Mouse (Mus musculus) forebrain, embryonic 14.5 days (tissue): ENCODE data around the gene Bicc1. TPM values are rescaled to one million over a fixed set of nuclear protein-coding genes. Genes with fewer than 3 reads are reported as not detected.

Experiments
- ATAC-seq: fragments of 200-750 bp; cut with Nextera tagmentation; 2 replicates; pipeline ENCODE4 v1.8.0; 2017; ENCODE audit warnings: mild to moderate bottlenecking, moderate library complexity
- DNase-seq: peaks from one replicate; pipeline ENCODE4 v3.0.0-alpha.2; 2015; ENCODE audit warnings: low spot score
- H3K27ac ChIP-seq: fragments of 300-500 bp; sonication (generic); 2 replicates; pipeline ENCODE4 v1.5.1; 2014; ENCODE audit warnings: low read depth, mild to moderate bottlenecking, control low read depth, low read length, moderate library complexity
- H3K27me3 ChIP-seq: fragments of 300-500 bp; sonication (generic); replicated peaks from 2 replicates; pipeline ENCODE4 v1.6.1; 2014; ENCODE audit warnings: low read length, control low read depth, mixed read lengths; ENCODE audit not compliant: control insufficient read depth, insufficient read depth
- H3K36me3 ChIP-seq: fragments of 300-500 bp; sonication (generic); 2 replicates; pipeline ENCODE4 v1.6.1; 2014; ENCODE audit warnings: low read length, control low read depth; ENCODE audit not compliant: control insufficient read depth, insufficient read depth
- H3K4me1 ChIP-seq: fragments of 300-500 bp; sonication (generic); 2 replicates; pipeline ENCODE4 v1.6.1; 2014; ENCODE audit warnings: antibody characterized with exemption, low read length, control low read depth; ENCODE audit not compliant: control insufficient read depth, insufficient read depth
- H3K4me2 ChIP-seq: fragments of 300-500 bp; sonication (generic); 2 replicates; pipeline ENCODE4 v1.6.1; 2014; ENCODE audit warnings: mild to moderate bottlenecking, control low read depth, low read length
- H3K4me3 ChIP-seq: fragments of 300-500 bp; sonication (generic); 2 replicates; pipeline ENCODE4 v1.5.1; 2014; ENCODE audit warnings: low read depth, low read length, control low read depth
- H3K9ac ChIP-seq: fragments of 300-500 bp; sonication (generic); 2 replicates; pipeline ENCODE4 v1.6.1; 2014; ENCODE audit warnings: mild to moderate bottlenecking, low read length, control low read depth, moderate library complexity
- H3K9me3 ChIP-seq: fragments of 300-500 bp; sonication (generic); replicated peaks from 2 replicates; pipeline ENCODE4 v1.6.1; 2016; ENCODE audit warnings: low read length, control low read depth, mixed read lengths; ENCODE audit not compliant: control insufficient read depth
- WGBS: fragments of 180-500 bp; shearing (Covaris S2); extraction: QIAGEN DNeasy Blood & Tissue Kit; methylation state at CpG from one replicate; pipeline ENCODE4 v1.1.7; 2014; 5-methylcytosine and 5-hydroxymethylcytosine counted together
- polyA plus RNA-seq: library from polyadenylated mRNA; unstranded; fragments of >200 nt; fragmentation: Nextera tagmentation; extraction: Ambion mirVana; gene quantifications from 2 replicates; pipeline ENCODE4 v1.2.1, GENCODE M21; 2014

Gene Bicc1
- polyA plus RNA-seq, 1 experiment from 2014 or later = 3.2 TPM

DNA sequence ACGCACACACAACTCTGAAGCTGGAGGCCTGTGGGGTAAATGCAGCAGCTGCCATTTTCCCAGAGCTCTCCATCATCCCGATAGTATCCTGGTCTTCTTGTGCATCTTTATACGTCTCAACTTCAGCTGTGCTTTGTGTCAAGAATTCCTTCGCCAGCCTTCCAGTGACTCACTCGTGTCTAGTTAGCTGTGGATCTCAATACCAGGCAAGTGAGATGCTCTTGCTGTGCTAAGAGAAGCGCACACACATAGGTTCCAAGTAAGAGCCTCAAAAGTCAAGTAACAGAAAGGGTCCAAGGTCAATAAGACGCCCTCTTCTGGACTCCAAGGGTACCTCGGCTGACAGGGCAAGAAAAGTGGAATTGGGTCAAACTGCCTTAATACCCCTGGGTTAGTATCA lies 37.0 kb downstream of the Bicc1 start:
- ATAC-seq (no peak), DNase-seq (no peak)
- no peaks in the 10 kb centered on the region for H3K36me3 ChIP-seq
- no peak overlapping the region for H3K4me2 ChIP-seq
- no peaks in the 10 kb centered on the region for H3K4me1 ChIP-seq
- H3K27ac ChIP-seq = no peak overlapping the region
- WGBS = 78% methylated on average over 8 of the region's 8 CpGs
- H3K9ac ChIP-seq = no peak overlapping the region
- no peaks in the 10 kb centered on the region for H3K27me3 ChIP-seq
- no peaks in the 10 kb centered on the region for H3K9me3 ChIP-seq
- no peak overlapping the region for H3K4me3 ChIP-seq

- WGBS = 82% methylated on average over 3 of the region's 3 CpGs
- no peak for ATAC-seq
- no peaks in the 10 kb centered on the region for H3K9me3 ChIP-seq
Observed at GRCm38 (mm10) chr10:71120769-71121165, 38.7 kb downstream of the Bicc1 start.

DNA sequence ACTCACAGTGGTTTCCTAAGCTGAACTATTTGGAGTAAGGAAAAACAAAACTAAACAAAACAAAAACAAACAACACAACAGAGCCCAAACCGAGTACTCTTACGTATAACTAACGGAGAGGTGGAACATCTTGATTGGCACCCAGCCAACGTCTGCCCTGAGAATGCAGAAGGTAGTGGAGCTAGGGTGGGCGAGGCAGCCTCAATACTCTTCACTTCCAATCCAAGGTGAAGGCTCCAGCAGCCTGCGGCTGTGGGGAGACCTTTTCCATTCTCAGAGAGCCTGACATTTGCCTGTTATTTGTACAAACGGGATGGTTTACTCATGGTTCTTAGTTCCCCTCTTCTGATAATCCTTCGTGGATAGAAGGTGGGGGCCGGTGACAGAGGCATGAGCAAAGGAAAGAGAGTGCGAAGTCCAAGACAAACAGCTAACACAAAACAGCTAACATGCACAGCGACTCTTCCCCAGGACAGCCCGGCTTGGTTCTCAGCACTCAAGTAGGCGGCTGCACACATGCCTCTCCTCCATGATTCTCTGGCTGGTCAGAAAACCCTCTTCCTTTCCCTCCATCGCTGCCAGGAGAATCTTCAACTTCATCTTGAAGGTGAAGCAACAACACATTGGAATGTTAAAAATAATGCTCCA lies 39.3 kb downstream of the Bicc1 start:
- H3K9ac ChIP-seq = no peak overlapping the region
- no peak overlapping the region for H3K4me2 ChIP-seq
- H3K4me3 ChIP-seq = no peak overlapping the region
- no peaks in the 10 kb centered on the region for H3K27me3 ChIP-seq
- H3K9me3 ChIP-seq = no peaks in the 10 kb centered on the region
- 81% methylated on average over 14 of the region's 14 CpGs for WGBS
- ATAC-seq (no peak), DNase-seq (no peak)
- H3K36me3 ChIP-seq = no peaks in the 10 kb centered on the region
- no peaks in the 10 kb centered on the region for H3K4me1 ChIP-seq
- H3K27ac ChIP-seq = no peak overlapping the region

More at GRCm38 (mm10) chr10:71120769-71121165, 38.7 kb downstream of the Bicc1 start:
- Histone ChIP-seq H3K4me2 (no peak overlapping the region), H3K36me3 (no peaks in the 10 kb centered on the region), H3K4me3 (no peak overlapping the region), H3K27ac (no peak overlapping the region), H3K9ac (no peak overlapping the region), H3K27me3 (no peaks in the 10 kb centered on the region), H3K4me1 (no peaks in the 10 kb centered on the region)
- DNase-seq = no peak

GRCm38 (mm10) chr10:71119120-71119847 lies 40.2 kb downstream of the Bicc1 start:
- no peaks in the 10 kb centered on the region for H3K27me3 ChIP-seq

DNA sequence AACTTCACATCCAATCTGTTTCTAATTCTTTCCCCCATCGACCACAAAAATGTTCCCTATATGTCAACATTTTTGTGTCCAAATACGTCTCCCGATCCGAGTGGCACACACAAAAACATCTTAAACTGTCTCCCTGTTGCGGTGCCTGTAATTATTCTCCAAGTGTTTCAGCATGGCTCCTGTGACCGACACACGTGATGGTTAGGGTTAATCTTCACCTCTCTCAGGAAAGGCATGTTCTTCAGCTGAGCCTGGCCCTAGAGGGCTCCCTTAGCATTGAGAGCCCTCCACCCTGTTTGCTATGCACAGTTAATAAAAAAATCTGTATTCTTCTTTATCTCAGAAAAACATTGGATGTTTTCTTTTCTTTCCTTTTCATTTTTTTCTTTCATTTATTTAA lies 41.7 kb downstream of the Bicc1 start:
- ATAC-seq = no peak
- Histone ChIP-seq H3K9me3 (no peaks in the 10 kb centered on the region), H3K27ac (no peak overlapping the region), H3K4me2 (no peak overlapping the region), H3K9ac (no peak overlapping the region), H3K36me3 (no peaks in the 10 kb centered on the region), H3K4me3 (no peak overlapping the region), H3K27me3 (no peaks in the 10 kb centered on the region), H3K4me1 (no peaks in the 10 kb centered on the region)
- no peak for DNase-seq
- 91% methylated on average over 7 of the region's 7 CpGs for WGBS

More at GRCm38 (mm10) chr10:71119120-71119847, 40.2 kb downstream of the Bicc1 start:
- Histone ChIP-seq H3K4me1 (no peaks in the 10 kb centered on the region), H3K4me2 (no peak overlapping the region), H3K9me3 (no peaks in the 10 kb centered on the region), H3K4me3 (no peak overlapping the region), H3K36me3 (no peaks in the 10 kb centered on the region), H3K27ac (no peak overlapping the region), H3K9ac (no peak overlapping the region)
- ATAC-seq = no peak
- DNase-seq = no peak
- WGBS = 85% methylated on average over 15 of the region's 15 CpGs

DNA sequence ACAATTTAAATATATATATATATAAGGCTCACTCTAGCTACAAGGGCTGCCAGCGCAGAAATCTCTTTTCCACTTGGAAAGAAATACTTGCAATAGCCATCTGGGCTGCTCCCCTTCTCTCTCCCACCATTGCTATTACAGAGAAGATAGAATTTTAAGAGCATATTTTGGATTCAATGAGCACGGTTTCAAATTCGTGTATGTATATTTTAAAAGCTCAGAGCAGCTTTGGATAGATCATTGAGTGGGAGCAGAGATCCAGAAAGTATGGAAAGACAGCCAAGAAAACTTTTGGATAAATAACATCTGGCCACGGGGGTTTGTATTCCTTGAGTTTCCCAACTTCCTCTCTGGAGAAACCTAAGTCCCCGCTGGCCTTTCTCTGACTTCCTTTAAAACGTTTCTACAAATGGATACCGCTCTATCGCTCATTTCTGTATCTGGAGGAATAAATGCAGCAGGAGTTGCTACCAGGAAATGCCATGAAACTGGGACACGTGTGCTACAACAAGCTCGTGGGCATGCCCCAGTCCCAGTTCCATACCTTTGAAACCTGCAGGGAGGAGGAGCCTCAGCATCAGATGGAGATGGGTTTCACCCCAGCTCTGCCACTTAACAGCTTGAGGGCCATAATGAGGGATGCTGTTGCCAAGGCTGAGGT lies 45.1 kb downstream of the Bicc1 start:
- ATAC-seq = no peak
- WGBS = 90% methylated on average over 10 of the region's 10 CpGs
- Histone ChIP-seq H3K4me1 (no peaks in the 10 kb centered on the region), H3K27ac (no peak overlapping the region), H3K9me3 (no peaks in the 10 kb centered on the region), H3K36me3 (no peaks in the 10 kb centered on the region), H3K27me3 (no peaks in the 10 kb centered on the region), H3K4me3 (no peak overlapping the region), H3K9ac (no peak overlapping the region), H3K4me2 (no peak overlapping the region)
- DNase-seq = no peak

DNA sequence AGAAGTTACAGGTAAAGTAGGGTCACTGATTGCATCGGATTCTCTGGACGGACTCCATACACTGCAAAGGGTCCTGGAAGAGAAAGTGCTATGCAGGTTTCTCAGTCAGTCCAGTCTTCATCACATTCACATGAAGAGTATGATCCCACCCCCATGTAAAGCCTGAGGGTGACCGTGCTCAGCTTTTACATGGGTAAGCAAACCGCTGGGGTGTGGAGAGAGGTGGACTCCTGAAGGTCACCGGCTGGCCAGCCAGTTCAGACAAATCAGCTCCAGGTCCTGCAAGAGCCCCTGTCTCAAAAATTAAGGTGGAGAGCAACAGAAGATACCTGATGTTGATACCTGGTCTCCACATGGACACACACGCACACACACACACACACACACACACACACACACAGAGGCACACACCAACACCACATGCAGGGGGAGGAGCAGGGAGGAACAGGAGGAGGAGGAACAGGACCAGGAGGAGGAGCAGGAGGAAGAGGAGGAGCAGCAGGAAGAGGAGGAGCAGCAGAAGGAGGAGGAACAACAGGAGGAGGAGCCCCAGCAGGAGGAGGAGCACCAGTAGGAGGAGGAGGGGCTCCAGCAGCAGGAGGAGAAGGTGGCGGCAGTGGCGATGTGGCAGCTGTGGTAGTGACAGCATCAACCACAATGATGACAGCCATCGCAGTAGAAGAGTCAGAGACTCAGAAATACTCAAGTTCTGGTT lies 52.9 kb downstream of the Bicc1 start:
- Histone ChIP-seq H3K27ac (no peak overlapping the region), H3K27me3 (no peaks in the 10 kb centered on the region), H3K4me1 (no peaks in the 10 kb centered on the region), H3K9ac (no peak overlapping the region), H3K36me3 (no peaks in the 10 kb centered on the region), H3K4me3 (no peak overlapping the region), H3K9me3 (no peaks in the 10 kb centered on the region), H3K4me2 (no peak overlapping the region)
- DNase-seq (no peak), ATAC-seq (no peak)
- WGBS = 94% methylated on average over 9 of the region's 9 CpGs

- Histone ChIP-seq H3K27ac (no peak overlapping the region), H3K9ac (no peak overlapping the region), H3K4me3 (no peak overlapping the region), H3K36me3 (no peaks in the 10 kb centered on the region), H3K4me1 (peaks cover 4% of the 10 kb centered on the region; the same call in 1 of the 2 replicates), H3K4me2 (no peak overlapping the region), H3K9me3 (no peaks in the 10 kb centered on the region), H3K27me3 (no peaks in the 10 kb centered on the region)
- ATAC-seq = no peak
- WGBS = 77% methylated on average over 6 of the region's 6 CpGs
- DNase-seq = no peak
Observed at GRCm38 (mm10) chr10:71104791-71105190, 54.7 kb downstream of the Bicc1 start.
